Mouse (Mus musculus) CH12.LX (cell line): ENCODE measurements around the gene Arl2. TPM values are rescaled to one million over a fixed set of nuclear protein-coding genes. Genes with fewer than 3 reads are reported as not detected.
A peak's percentile ranks its signal among the peaks of the same experiment; 100 is the strongest.

ENCODE experiments used
- DNase-seq: peaks from one replicate; pipeline ENCODE4 v3.0.0-alpha.2; 2013; ENCODE audit errors: extremely low read depth
- H3K27ac ChIP-seq: 2 replicates; pipeline ENCODE4 v1.5.1; 2012; ENCODE audit warnings: low read depth, mild to moderate bottlenecking, control low read depth, moderate library complexity; ENCODE audit not compliant: insufficient read depth
- H3K27me3 ChIP-seq: replicated peaks from 2 replicates; pipeline ENCODE3; 2012; ENCODE audit warnings: inconsistent platforms
- H3K36me3 ChIP-seq, 2 experiments: replicated peaks in 1 of 2; 2 replicates each; pipeline versions ENCODE3 to v1.6.1; 2012; ENCODE audit warnings: inconsistent platforms in 1 of 2, low read length in 1 of 2, mild to moderate bottlenecking in 1 of 2, mixed read lengths in 1 of 2, moderate library complexity in 1 of 2; ENCODE audit not compliant: control insufficient read depth in 1 of 2, insufficient read depth in 1 of 2
- H3K4me1 ChIP-seq, 2 experiments: 2 replicates each; pipeline ENCODE4 v1.6.1; 2012; ENCODE audit warnings: inconsistent platforms in 1 of 2, moderate library complexity in 1 of 2; ENCODE audit not compliant: insufficient read depth in 2 of 2, control insufficient read depth in 1 of 2
- H3K4me2 ChIP-seq: 2 replicates; pipeline ENCODE4 v1.6.1; 2012; ENCODE audit warnings: low read depth, mild to moderate bottlenecking, control low read depth; ENCODE audit not compliant: poor library complexity, insufficient read depth, severe bottlenecking
- H3K4me3 ChIP-seq, 3 experiments: fragments of 150-350 bp in 1 of 3; sonication (generic) in 1 of 3; replicated peaks in 1 of 3; 2 replicates each; pipeline versions ENCODE3 to v1.5.1; 2011 to 2012; ENCODE audit warnings: low read depth in 2 of 3, low read length in 2 of 3, mild to moderate bottlenecking in 2 of 3, moderate library complexity in 2 of 3, control low read depth in 1 of 3, improper control_type of control experiment in 1 of 3, inconsistent platforms in 1 of 3, mixed read lengths in 1 of 3; ENCODE audit not compliant: poor library complexity in 1 of 3
- H3K79me2 ChIP-seq: replicated peaks from 2 replicates; pipeline ENCODE4 v1.6.1; 2012; ENCODE audit warnings: mild to moderate bottlenecking, moderate library complexity; ENCODE audit not compliant: control insufficient read depth, poor library complexity, insufficient read depth, severe bottlenecking; ENCODE audit errors: extremely low read depth
- H3K9ac ChIP-seq: 2 replicates; pipeline ENCODE4 v1.6.1; 2012; ENCODE audit warnings: low read depth, mild to moderate bottlenecking, control low read depth, moderate library complexity; ENCODE audit not compliant: insufficient read depth
- H3K9me3 ChIP-seq: replicated peaks from 2 replicates; pipeline ENCODE3; 2012; ENCODE audit warnings: low read length, inconsistent platforms, mixed read lengths
- CHD2 ChIP-seq: IDR thresholded peaks from 2 replicates; pipeline ENCODE4 v1.6.1; 2011; ENCODE audit warnings: low read length, improper control_type of control experiment
- CTCF ChIP-seq, 2 experiments: IDR thresholded peaks in 1 of 2; conservative IDR thresholded peaks in 1 of 2; 2 replicates each; pipeline ENCODE4 v1.5.1; 2011 to 2012; ENCODE audit warnings: low read depth in 2 of 2, low read length in 2 of 2, improper control_type of control experiment in 1 of 2, inconsistent platforms in 1 of 2, mild to moderate bottlenecking in 1 of 2, moderate library complexity in 1 of 2
- ELF1 ChIP-seq: IDR thresholded peaks from 2 replicates; pipeline ENCODE4 v1.6.1; 2014; ENCODE audit warnings: low read depth, mild to moderate bottlenecking, inconsistent platforms, low read length, improper control_type of control experiment
- EP300 ChIP-seq: IDR thresholded peaks from 2 replicates; pipeline ENCODE4 v1.6.1; 2011; ENCODE audit warnings: low read length, improper control_type of control experiment
- GABPA ChIP-seq: IDR thresholded peaks from 2 replicates; pipeline ENCODE4 v1.6.1; 2012; ENCODE audit warnings: low read depth, low read length, improper control_type of control experiment, inconsistent platforms; ENCODE audit not compliant: insufficient replicate concordance
- HCFC1 ChIP-seq: IDR thresholded peaks from 2 replicates; pipeline ENCODE4 v1.6.1; 2012; ENCODE audit warnings: low read depth, mild to moderate bottlenecking, inconsistent platforms, low read length, improper control_type of control experiment
- KAT2A ChIP-seq: IDR thresholded peaks from 2 replicates; pipeline ENCODE4 v1.6.1; 2012; ENCODE audit warnings: low read length, improper control_type of control experiment, inconsistent platforms; ENCODE audit not compliant: insufficient replicate concordance
- MAX ChIP-seq: IDR thresholded peaks from 2 replicates; pipeline ENCODE4 v1.6.1; 2011; ENCODE audit warnings: low read length, improper control_type of control experiment
- MAZ ChIP-seq: IDR thresholded peaks from 2 replicates; pipeline ENCODE4 v1.6.1; 2012; ENCODE audit warnings: low read depth, mild to moderate bottlenecking, inconsistent platforms, low read length, improper control_type of control experiment, moderate library complexity
- MYC ChIP-seq: IDR thresholded peaks from 2 replicates; pipeline ENCODE4 v1.6.1; 2011; ENCODE audit warnings: low read depth, mild to moderate bottlenecking, improper control_type of control experiment, low read length
- NELFE ChIP-seq: IDR thresholded peaks from 2 replicates; pipeline ENCODE4 v1.6.1; 2011; ENCODE audit warnings: low read depth, low read length, improper control_type of control experiment
- NRF1 ChIP-seq: IDR thresholded peaks from 2 replicates; pipeline ENCODE4 v1.6.1; 2014; ENCODE audit warnings: low read depth, mild to moderate bottlenecking, inconsistent platforms, low read length, improper control_type of control experiment, moderate library complexity
- RAD21 ChIP-seq: IDR thresholded peaks from 2 replicates; pipeline ENCODE4 v1.6.1; 2011; ENCODE audit warnings: low read depth, mild to moderate bottlenecking, low read length, improper control_type of control experiment, moderate library complexity
- RCOR1 ChIP-seq: conservative IDR thresholded peaks from 2 replicates; pipeline ENCODE4 v1.6.1; 2012; ENCODE audit warnings: low read depth, mild to moderate bottlenecking, inconsistent platforms, low read length, improper control_type of control experiment
- SIN3A ChIP-seq: IDR thresholded peaks from 2 replicates; pipeline ENCODE4 v1.6.1; 2012; ENCODE audit warnings: low read length, improper control_type of control experiment, inconsistent platforms
- TBP ChIP-seq: conservative IDR thresholded peaks from 2 replicates; pipeline ENCODE4 v1.6.1; 2011; ENCODE audit warnings: low read depth, low read length, improper control_type of control experiment
- TCF12 ChIP-seq: IDR thresholded peaks from 2 replicates; pipeline ENCODE4 v1.6.1; 2014; ENCODE audit warnings: low read depth, mild to moderate bottlenecking, inconsistent platforms, low read length, improper control_type of control experiment
- USF1 ChIP-seq: IDR thresholded peaks from 2 replicates; pipeline ENCODE4 v1.6.1; 2014; ENCODE audit warnings: low read depth, mild to moderate bottlenecking, inconsistent platforms, low read length, improper control_type of control experiment
- USF2 ChIP-seq: conservative IDR thresholded peaks from 2 replicates; pipeline ENCODE4 v1.6.1; 2011; ENCODE audit warnings: low read depth, low read length, improper control_type of control experiment
- ZNF384 ChIP-seq: IDR thresholded peaks from 2 replicates; pipeline ENCODE4 v1.6.1; 2012; ENCODE audit warnings: low read depth, low read length, improper control_type of control experiment, inconsistent platforms
- dilution Hi-C: fragments of 300-500 bp; cut with MboI; formaldehyde crosslinking; loops from 2 replicates; pipeline ENCODE4 v1.14.3; 2020; ENCODE audit warnings: low sequenced_read_pairs; ENCODE audit not compliant: extremely low pct_unique_long_range_greater_than_20kb, extremely low pct_ligation_motif_present
- in situ Hi-C: fragments of 300-500 bp; cut with MboI; formaldehyde crosslinking; loops from 3 replicates; pipeline ENCODE4 v1.14.3; 2019; ENCODE audit warnings: low sequenced_read_pairs, low pct_ligation_motif_present, low pct_unique_long_range_greater_than_20kb, mixed read lengths
- polyA plus RNA-seq: library from polyadenylated mRNA; unstranded; fragments of >175 nt; gene quantifications from 2 replicates; pipeline ENCODE4 v1.2.1, GENCODE M21; 2012; ENCODE audit warnings: low read depth; ENCODE audit not compliant: insufficient read length
- total RNA-seq, 2 experiments: library from RNA; depleted of rRNA; stranded (reverse); fragments of 300-350 nt in 1 of 2; fragments of >200 nt in 1 of 2; gene quantifications; 2 replicates each; pipeline ENCODE4 v1.2.3; 2012 to 2014

The Arl2 gene
- total and polyA plus RNA-seq, 3 experiments, result 27.9 to 48.4 (median 36.9) TPM

DNA sequence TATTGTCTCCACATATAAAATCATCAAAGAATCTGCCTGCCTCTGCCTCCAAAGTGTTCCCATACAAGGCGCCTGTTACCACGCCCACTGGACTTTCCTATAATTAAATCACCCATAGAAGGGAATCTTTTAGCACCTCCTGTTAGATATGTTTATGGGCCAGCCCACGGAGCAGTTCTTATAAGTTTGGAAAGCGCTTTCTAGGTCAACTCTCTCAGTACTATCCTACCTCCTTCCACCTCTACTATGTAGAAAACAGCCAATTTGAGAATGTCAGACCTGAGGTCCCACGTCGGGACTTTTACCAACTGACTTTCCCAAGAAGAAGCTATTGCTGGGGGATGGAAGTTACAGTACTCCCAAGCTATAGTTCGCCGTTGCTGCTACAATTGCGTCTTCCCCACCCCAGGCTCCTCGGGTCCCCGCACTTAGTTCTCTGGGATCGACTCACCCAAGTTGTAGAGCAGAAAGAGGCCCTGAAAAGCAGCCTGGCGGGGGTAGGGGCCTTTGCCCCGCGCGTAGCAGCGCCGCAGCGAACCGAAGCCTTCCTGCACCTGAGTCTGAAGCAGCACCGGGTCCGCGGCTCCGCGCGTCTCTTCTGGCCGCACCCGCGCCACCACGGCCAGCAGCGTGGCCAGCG lies 23.9 kb downstream of the Arl2 start:
- Histone ChIP-seq H3K4me3 (peak overlapping the region; percentile 78 to 90 (median 84)), H3K4me1 (peaks cover 11 to 43% of the 10 kb centered on the region in 2 experiments; a peak in 3 of 4 replicates), H3K9me3 (no peaks in the 10 kb centered on the region), H3K36me3 (peaks cover 36 to 72% of the 10 kb centered on the region in 2 experiments), H3K27me3 (no peaks in the 10 kb centered on the region), H3K4me2 (peak overlapping the region; percentile 70), H3K79me2 (peaks cover 14% of the 10 kb centered on the region), H3K27ac (peak overlapping the region; percentile 94), H3K9ac (peak overlapping the region; percentile 74)
- dilution Hi-C loops (no loop called here), in situ Hi-C loops (no loop called here)
- no peak for DNase-seq
- TF ChIP-seq ELF1 (0 out of 2 replicates have a peak, but pooled peaks have one; percentile 15), CTCF (conservative IDR thresholded peaks at IDR 0.05 in 1 of 2, IDR thresholded peaks at IDR 0.05 in 1 of 2; ENCODE audit: low read depth in 2 of 2, low read length in 2 of 2) (no peak)

GRCm38 (mm10) chr19:6116113-6116850 lies 25.1 kb downstream of the Arl2 start:
- dilution Hi-C loops, result no loop called here
- in situ Hi-C loops, result no loop called here
- Histone ChIP-seq H3K4me1 (peaks cover 11 to 46% of the 10 kb centered on the region in 2 experiments; a peak in 3 of 4 replicates), H3K9me3 (no peaks in the 10 kb centered on the region), H3K27me3 (no peaks in the 10 kb centered on the region), H3K9ac (peak overlapping the region; percentile 74; the same call in 1 of the 2 replicates), H3K79me2 (peaks cover 14% of the 10 kb centered on the region), H3K36me3 (peaks cover 32 to 72% of the 10 kb centered on the region in 2 experiments), H3K4me2 (peak overlapping the region; percentile 70; the same call in 1 of the 2 replicates), H3K27ac (no peak overlapping the region), H3K4me3 (no peak overlapping the region)
- DNase-seq, result no peak
- TF ChIP-seq TBP (no peak), NRF1 (no peak), RAD21 (no peak), CTCF (conservative IDR thresholded peaks at IDR 0.05 in 1 of 2, IDR thresholded peaks at IDR 0.05 in 1 of 2; ENCODE audit: low read depth in 2 of 2, low read length in 2 of 2) (no peak), ZNF384 (no peak), CHD2 (no peak), MYC (no peak), KAT2A (no peak), HCFC1 (no peak), SIN3A (no peak), EP300 (no peak), USF1 (no peak), RCOR1 (no peak), NELFE (no peak), GABPA (no peak), MAZ (no peak), TCF12 (no peak), MAX (no peak), USF2 (no peak)
